Mouse (Mus musculus): ENCODE data around the gene Slc25a39. TPM values are rescaled to one million over a fixed set of nuclear protein-coding genes. Genes with fewer than 3 reads are reported as not detected.
"Not testable (repeated sequence)": the region's sequence is repeated elsewhere in the genome, so short reads cannot be mapped to it uniquely, and the experiment has no call there.

The Slc25a39 gene
- polyA plus RNA-seq, 1 experiment from 2014 or later, result 145 TPM

DNA sequence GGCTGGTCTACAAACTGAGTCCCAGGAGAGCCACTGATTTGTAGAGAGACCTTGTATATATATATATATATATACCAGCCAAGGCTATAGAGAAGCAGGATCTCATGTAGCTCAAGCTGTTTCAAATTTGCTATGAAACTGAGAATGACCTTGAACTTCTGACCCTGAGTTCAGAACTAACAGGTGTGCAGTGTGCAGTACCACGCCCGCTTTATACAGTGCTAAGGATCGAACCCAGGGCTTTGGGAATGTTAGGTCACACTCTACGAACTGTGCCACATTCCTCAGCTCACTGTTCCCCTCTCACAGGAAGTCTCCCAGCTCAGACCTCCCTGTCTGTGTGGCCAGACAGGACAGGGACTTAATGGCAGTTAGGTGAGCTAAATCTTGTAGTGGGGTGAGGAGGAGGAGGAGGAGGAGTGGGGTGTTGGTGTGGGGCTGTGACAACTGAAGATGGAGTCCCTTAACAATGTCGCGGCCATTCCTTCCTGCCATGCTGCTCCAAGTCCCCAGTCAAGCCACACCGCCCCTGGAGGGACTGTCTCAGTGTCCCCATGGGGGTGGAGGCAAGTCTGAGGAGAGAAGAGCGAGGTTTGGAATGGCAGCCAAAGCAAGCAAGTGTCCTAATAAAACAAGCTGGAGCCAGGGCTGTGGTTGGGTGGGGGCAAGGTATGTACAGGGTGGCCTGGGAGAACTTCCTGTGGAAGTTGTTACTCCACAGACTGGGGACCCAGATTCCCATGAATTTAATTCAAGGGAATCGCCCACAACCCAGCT is 40.1 kb downstream of the Slc25a39 start:
- Histone ChIP-seq H3K9me3 (replicated peaks; ENCODE audit: control insufficient read depth, low read length) (no peaks in the 10 kb centered on the region), H3K27me3 (replicated peaks; ENCODE audit: control insufficient read depth, insufficient read depth, low read length) (no peaks in the 10 kb centered on the region), H3K4me2 (ENCODE audit: low read length) (no peak overlapping the region), H3K4me1 (ENCODE audit: control insufficient read depth, insufficient read depth, low read length) (no peaks in the 10 kb centered on the region), H3K4me3 (ENCODE audit: low read depth, low read length) (no peak overlapping the region), H3K36me3 (ENCODE audit: control insufficient read depth, insufficient read depth, low read length) (no peaks in the 10 kb centered on the region), H3K27ac (ENCODE audit: low read depth, low read length) (no peak overlapping the region), H3K9ac (ENCODE audit: low read length) (no peak overlapping the region)
- DNase-seq (ENCODE audit: low spot score), result no peak
- no peak for ATAC-seq
- WGBS, result 83% methylated on average over 9 of the region's 9 CpGs

GRCm38 (mm10) chr11:102366103-102366502 is 41.6 kb downstream of the Slc25a39 start, which contains the start of gene Slc4a1:
Gene Slc4a1, minus strand, starts transcription at chr11:102366203.
- H3K4me3 ChIP-seq (ENCODE audit: low read depth, low read length); H3K4me1 ChIP-seq (ENCODE audit: control insufficient read depth, insufficient read depth, low read length); H3K27ac ChIP-seq (ENCODE audit: low read depth, low read length); H3K27me3 ChIP-seq (replicated peaks; ENCODE audit: control insufficient read depth, insufficient read depth, low read length); ATAC-seq; H3K36me3 ChIP-seq (ENCODE audit: control insufficient read depth, insufficient read depth, low read length); H3K9ac ChIP-seq (ENCODE audit: low read length); DNase-seq (ENCODE audit: low spot score); H3K4me2 ChIP-seq (ENCODE audit: low read length); H3K9me3 ChIP-seq (replicated peaks; ENCODE audit: control insufficient read depth, low read length): not testable (repeated sequence)
- WGBS, result 82% methylated on average over 8 of the region's 8 CpGs

DNA sequence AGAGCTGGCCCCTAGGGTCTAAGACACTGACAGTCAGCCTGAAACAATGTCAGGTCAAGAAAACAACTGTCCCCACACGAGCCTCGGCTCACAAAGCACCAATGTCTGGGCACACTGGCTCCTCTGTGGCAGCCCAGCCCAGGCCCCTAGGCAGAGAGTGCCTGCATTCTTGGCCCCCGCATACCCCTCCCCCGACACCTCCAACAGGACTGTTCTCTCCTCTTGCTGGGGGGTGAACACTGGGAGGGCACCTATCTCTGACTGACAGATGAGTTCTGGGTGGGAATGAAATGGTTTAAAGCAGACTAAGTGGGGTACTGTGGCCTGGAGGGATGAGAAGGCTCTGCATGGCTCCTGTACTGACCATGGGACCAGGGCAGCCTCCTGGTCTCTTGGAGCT is 42.0 kb downstream of the Slc25a39 start:
- H3K36me3 ChIP-seq (ENCODE audit: control insufficient read depth, insufficient read depth, low read length), result no peaks in the 10 kb centered on the region
- H3K9ac ChIP-seq (ENCODE audit: low read length), result no peak overlapping the region
- ATAC-seq (no peak), DNase-seq (ENCODE audit: low spot score) (no peak)
- 49% methylated on average over 4 of the region's 4 CpGs for WGBS
- H3K9me3 ChIP-seq (replicated peaks; ENCODE audit: control insufficient read depth, low read length), result no peaks in the 10 kb centered on the region
- H3K4me2 ChIP-seq (ENCODE audit: low read length), result no peak overlapping the region
- no peaks in the 10 kb centered on the region for H3K4me1 ChIP-seq (ENCODE audit: control insufficient read depth, insufficient read depth, low read length)
- no peak overlapping the region for H3K27ac ChIP-seq (ENCODE audit: low read depth, low read length)
- H3K4me3 ChIP-seq (ENCODE audit: low read depth, low read length), result no peak overlapping the region
- H3K27me3 ChIP-seq (replicated peaks; ENCODE audit: control insufficient read depth, insufficient read depth, low read length), result no peaks in the 10 kb centered on the region

GRCm38 (mm10) chr11:102364570-102365371 is 43.0 kb downstream of the Slc25a39 start:
- DNase-seq (ENCODE audit: low spot score), result no peak
- Histone ChIP-seq H3K4me2 (ENCODE audit: low read length) (no peak overlapping the region), H3K9ac (ENCODE audit: low read length) (no peak overlapping the region), H3K36me3 (ENCODE audit: control insufficient read depth, insufficient read depth, low read length) (no peaks in the 10 kb centered on the region), H3K9me3 (replicated peaks; ENCODE audit: control insufficient read depth, low read length) (no peaks in the 10 kb centered on the region), H3K4me3 (ENCODE audit: low read depth, low read length) (no peak overlapping the region), H3K4me1 (ENCODE audit: control insufficient read depth, insufficient read depth, low read length) (no peaks in the 10 kb centered on the region), H3K27ac (ENCODE audit: low read depth, low read length) (no peak overlapping the region), H3K27me3 (replicated peaks; ENCODE audit: control insufficient read depth, insufficient read depth, low read length) (no peaks in the 10 kb centered on the region)
- 79% methylated on average over 14 of the region's 14 CpGs for WGBS
- ATAC-seq, result no peak

DNA sequence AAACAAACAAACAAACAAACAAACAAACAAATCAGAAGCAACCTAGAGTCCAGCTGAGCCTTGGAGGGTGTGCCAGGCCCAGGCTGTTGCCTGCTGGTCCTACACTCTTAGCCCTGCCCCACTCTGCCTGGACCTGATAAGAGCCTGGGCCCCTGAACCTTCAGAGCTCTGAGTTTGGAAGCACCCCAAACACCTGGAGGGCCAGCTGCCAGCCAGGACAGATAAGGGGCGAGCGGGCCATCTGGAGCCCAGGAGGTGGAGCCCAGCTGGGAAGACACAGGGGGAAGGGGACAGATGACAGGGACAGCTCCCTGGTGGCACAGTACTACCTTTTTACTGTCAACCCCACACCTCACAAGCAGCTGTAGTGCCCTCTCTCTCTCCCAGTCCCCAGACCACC is 44.1 kb downstream of the Slc25a39 start:
- no peaks in the 10 kb centered on the region for H3K9me3 ChIP-seq (replicated peaks; ENCODE audit: control insufficient read depth, low read length)
- H3K27me3 ChIP-seq (replicated peaks; ENCODE audit: control insufficient read depth, insufficient read depth, low read length), result no peaks in the 10 kb centered on the region
- ATAC-seq, result no peak
- no peak overlapping the region for H3K27ac ChIP-seq (ENCODE audit: low read depth, low read length)
- no peak overlapping the region for H3K4me3 ChIP-seq (ENCODE audit: low read depth, low read length)
- no peak for DNase-seq (ENCODE audit: low spot score)
- WGBS, result 78% methylated on average over 2 of the region's 2 CpGs
- no peak overlapping the region for H3K9ac ChIP-seq (ENCODE audit: low read length)
- no peaks in the 10 kb centered on the region for H3K4me1 ChIP-seq (ENCODE audit: control insufficient read depth, insufficient read depth, low read length)
- H3K4me2 ChIP-seq (ENCODE audit: low read length), result no peak overlapping the region
- no peaks in the 10 kb centered on the region for H3K36me3 ChIP-seq (ENCODE audit: control insufficient read depth, insufficient read depth, low read length)

DNA sequence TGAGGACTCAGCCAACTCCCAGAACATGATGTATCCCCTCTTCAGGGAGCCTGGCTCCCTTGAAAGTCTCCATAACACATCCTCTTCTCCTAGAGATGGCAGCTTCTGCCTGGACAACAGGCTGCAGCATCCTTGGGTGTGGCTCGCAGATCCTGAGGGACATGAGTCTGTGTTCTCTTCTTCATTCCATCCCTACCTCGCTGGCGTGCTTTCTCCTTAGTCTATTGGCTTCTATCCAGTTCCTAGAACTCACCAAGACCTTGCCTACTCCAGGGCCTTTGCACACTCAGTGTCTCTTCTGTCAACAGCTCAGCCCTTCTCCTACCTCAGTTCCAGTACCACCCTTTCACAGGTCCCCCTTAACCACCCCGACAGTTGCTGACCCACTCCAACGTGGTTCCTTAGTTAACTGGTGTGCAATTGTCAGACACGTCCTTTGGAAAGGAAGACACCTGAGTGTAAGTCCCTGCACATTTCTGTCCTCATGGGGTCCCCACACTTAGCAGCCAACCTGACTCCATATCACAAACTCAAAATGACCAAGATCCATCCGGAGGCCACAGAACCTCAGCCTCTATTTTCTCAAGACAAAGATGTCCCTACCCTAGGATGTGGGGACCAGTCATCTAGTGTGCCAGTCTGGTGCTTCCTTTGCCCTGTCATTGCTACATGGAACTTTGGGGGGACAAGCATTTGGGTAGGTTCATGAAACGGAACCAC is 45.8 kb downstream of the Slc25a39 start:
- Histone ChIP-seq H3K9me3 (replicated peaks; ENCODE audit: control insufficient read depth, low read length) (no peaks in the 10 kb centered on the region), H3K4me3 (ENCODE audit: low read depth, low read length) (no peak overlapping the region), H3K9ac (ENCODE audit: low read length) (no peak overlapping the region), H3K4me1 (ENCODE audit: control insufficient read depth, insufficient read depth, low read length) (no peaks in the 10 kb centered on the region), H3K36me3 (ENCODE audit: control insufficient read depth, insufficient read depth, low read length) (no peaks in the 10 kb centered on the region), H3K4me2 (ENCODE audit: low read length) (no peak overlapping the region), H3K27ac (ENCODE audit: low read depth, low read length) (no peak overlapping the region), H3K27me3 (replicated peaks; ENCODE audit: control insufficient read depth, insufficient read depth, low read length) (no peaks in the 10 kb centered on the region)
- ATAC-seq (no peak), DNase-seq (ENCODE audit: low spot score) (no peak)
- 91% methylated on average over 8 of the region's 8 CpGs for WGBS

DNA sequence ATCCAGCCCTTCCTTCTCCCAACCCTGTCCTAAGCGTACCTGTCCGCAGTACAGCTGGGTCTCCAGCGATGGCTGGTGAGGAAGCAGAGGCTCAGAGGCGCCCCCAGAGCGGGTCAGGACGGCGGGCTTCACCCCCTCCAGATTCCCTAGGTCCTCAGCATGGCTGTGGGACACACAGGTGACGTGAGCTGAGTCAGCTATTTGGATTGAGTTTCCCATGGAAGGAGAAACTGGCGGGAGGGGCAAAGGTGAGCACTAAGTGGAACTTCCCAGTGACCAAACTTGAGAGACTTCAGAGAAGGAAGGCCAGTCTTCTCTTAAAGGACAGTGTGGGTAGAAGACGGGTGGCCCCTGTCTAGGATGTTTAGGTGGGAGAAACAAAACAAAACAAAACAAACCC is 49.4 kb downstream of the Slc25a39 start:
- Histone ChIP-seq H3K4me3 (ENCODE audit: low read depth, low read length) (no peak overlapping the region), H3K9me3 (replicated peaks; ENCODE audit: control insufficient read depth, low read length) (no peaks in the 10 kb centered on the region), H3K4me2 (ENCODE audit: low read length) (no peak overlapping the region), H3K27me3 (replicated peaks; ENCODE audit: control insufficient read depth, insufficient read depth, low read length) (no peaks in the 10 kb centered on the region), H3K9ac (ENCODE audit: low read length) (no peak overlapping the region), H3K4me1 (ENCODE audit: control insufficient read depth, insufficient read depth, low read length) (no peaks in the 10 kb centered on the region), H3K27ac (ENCODE audit: low read depth, low read length) (no peak overlapping the region), H3K36me3 (ENCODE audit: control insufficient read depth, insufficient read depth, low read length) (no peaks in the 10 kb centered on the region)
- DNase-seq (ENCODE audit: low spot score) (no peak), ATAC-seq (no peak)
- WGBS, result 77% methylated on average over 10 of the region's 10 CpGs

GRCm38 (mm10) chr11:102356636-102357350 is 51.0 kb downstream of the Slc25a39 start:
- ATAC-seq (no peak), DNase-seq (ENCODE audit: low spot score) (no peak)
- no peak overlapping the region for H3K27ac ChIP-seq (ENCODE audit: low read depth, low read length)
- no peak overlapping the region for H3K4me2 ChIP-seq (ENCODE audit: low read length)
- no peak overlapping the region for H3K9ac ChIP-seq (ENCODE audit: low read length)
- no peaks in the 10 kb centered on the region for H3K27me3 ChIP-seq (replicated peaks; ENCODE audit: control insufficient read depth, insufficient read depth, low read length)
- no peaks in the 10 kb centered on the region for H3K4me1 ChIP-seq (ENCODE audit: control insufficient read depth, insufficient read depth, low read length)
- no peaks in the 10 kb centered on the region for H3K9me3 ChIP-seq (replicated peaks; ENCODE audit: control insufficient read depth, low read length)
- WGBS, result 81% methylated on average over 31 of the region's 31 CpGs
- H3K36me3 ChIP-seq (ENCODE audit: control insufficient read depth, insufficient read depth, low read length), result no peaks in the 10 kb centered on the region
- H3K4me3 ChIP-seq (ENCODE audit: low read depth, low read length), result no peak overlapping the region

Data from forebrain, embryonic 14.5 days (tissue).